Mouse (Mus musculus) C3H10T1/2 (cell line): ENCODE measurements around the gene Ifnar1. TPM values are rescaled to one million over a fixed set of nuclear protein-coding genes. Genes with fewer than 3 reads are reported as not detected.

Experiments used
- polyA plus RNA-seq, 2 experiments: library from polyadenylated mRNA; unstranded; fragments of >200 nt; fragmentation: generic; extraction: Trizol; gene quantifications; one replicate each; pipeline ENCODE4 v1.2.1; 2012; ENCODE audit warnings: missing spikeins in 2 of 2

The Ifnar1 gene
- polyA plus RNA-seq = 10 to 100 TPM in 1 of 2 experiments, 1 to 10 TPM in 1; 2.6 to 31.0 TPM

GRCm38 (mm10) chr16:91484808-91485700 lies at the start of gene Ifnar1:
TSS of gene Ifnar1 (plus strand) at chr16:91485238.

GRCm38 (mm10) chr16:91546836-91547741 lies 62.1 kb downstream of the Ifnar1 start, which contains the start of gene Ifngr2:
TSS of gene Ifngr2 (plus strand) at chr16:91547072.

Other genes with a start within 250 kb of the Ifnar1 start
- gene Olig1, start 215.5 kb upstream of the Ifnar1 start, polyA plus RNA-seq = not detected
- 10 to 100 TPM; 19.3 to 61.3 TPM for gene Ifnar2, start 112.5 kb upstream of the Ifnar1 start, polyA plus RNA-seq
- under 1 TPM in 1 of 2 experiments, not detected in 1; 0.12 TPM for gene Gm21970, start 93.5 kb upstream of the Ifnar1 start, polyA plus RNA-seq
- 10 to 100 TPM in 1 of 2 experiments, 1 to 10 TPM in 1; 3.7 to 18.8 TPM for gene Il10rb, start 79.1 kb upstream of the Ifnar1 start, polyA plus RNA-seq
- 10 to 100 TPM in 1 of 2 experiments, 1 to 10 TPM in 1; 6.6 to 40.8 TPM for gene Ifngr2, start 61.8 kb downstream of the Ifnar1 start, polyA plus RNA-seq
- 10 to 100 TPM in 1 of 2 experiments, 1 to 10 TPM in 1; 2.6 to 17.6 TPM for gene Tmem50b, start 112.6 kb downstream of the Ifnar1 start, polyA plus RNA-seq
- gene Dnajc28, start 133.8 kb downstream of the Ifnar1 start, polyA plus RNA-seq = 1 to 10 TPM in 1 of 2 experiments, under 1 TPM in 1; 0.04 to 2.2 TPM
- gene Gart, start 161.7 kb downstream of the Ifnar1 start, polyA plus RNA-seq = 100 to 1,000 TPM in 1 of 2 experiments, 10 to 100 TPM in 1; 68.3 to 148 TPM
- gene Son, start 162.3 kb downstream of the Ifnar1 start, polyA plus RNA-seq = 10 to 100 TPM; 13.5 to 61.2 TPM
- 1 to 10 TPM; 1.5 to 3.9 TPM for gene Donson, start 203.5 kb downstream of the Ifnar1 start, polyA plus RNA-seq
- gene Cryzl1, start 243.7 kb downstream of the Ifnar1 start, polyA plus RNA-seq = 10 to 100 TPM in 1 of 2 experiments, 1 to 10 TPM in 1; 3.3 to 29.1 TPM
- gene Itsn1, start 244.0 kb downstream of the Ifnar1 start, polyA plus RNA-seq = 10 to 100 TPM in 1 of 2 experiments, 1 to 10 TPM in 1; 5.1 to 28.6 TPM